Mouse (Mus musculus) heart, embryonic 12.5 days (tissue): ENCODE measurements around the gene Ccser2. TPM values are rescaled to one million over a fixed set of nuclear protein-coding genes. Genes with fewer than 3 reads are reported as not detected.

ENCODE experiments used
- ATAC-seq: fragments of 200-750 bp; cut with Nextera tagmentation; 2 replicates; pipeline ENCODE4 v1.8.0; 2017; ENCODE audit warnings: moderate TSS enrichment, moderate library complexity; ENCODE audit not compliant: insufficient number of reproducible peaks, low FRiP score
- H3K27ac ChIP-seq: fragments of 300-500 bp; sonication (generic); 2 replicates; pipeline ENCODE4 v1.5.1; 2016; ENCODE audit warnings: mild to moderate bottlenecking, moderate library complexity; ENCODE audit not compliant: poor library complexity, severe bottlenecking
- H3K27me3 ChIP-seq: fragments of 300-500 bp; sonication (generic); replicated peaks from 2 replicates; pipeline ENCODE4 v1.6.1; 2016; ENCODE audit warnings: mild to moderate bottlenecking, moderate library complexity
- H3K36me3 ChIP-seq: fragments of 300-500 bp; sonication (generic); 2 replicates; pipeline ENCODE4 v1.6.1; 2016; ENCODE audit warnings: mild to moderate bottlenecking, moderate library complexity
- H3K4me1 ChIP-seq: fragments of 300-500 bp; sonication (generic); replicated peaks from 2 replicates; pipeline ENCODE4 v1.6.1; 2016; ENCODE audit warnings: mild to moderate bottlenecking
- H3K4me2 ChIP-seq: fragments of 300-500 bp; sonication (generic); 2 replicates; pipeline ENCODE4 v1.6.1; 2016; ENCODE audit warnings: mild to moderate bottlenecking, moderate library complexity
- H3K4me3 ChIP-seq: fragments of 300-500 bp; sonication (generic); 2 replicates; pipeline ENCODE4 v1.5.1; 2016; ENCODE audit warnings: mild to moderate bottlenecking
- H3K9ac ChIP-seq: fragments of 300-500 bp; sonication (generic); 2 replicates; pipeline ENCODE4 v1.6.1; 2016; ENCODE audit warnings: mild to moderate bottlenecking, moderate library complexity
- H3K9me3 ChIP-seq: fragments of 300-500 bp; sonication (generic); replicated peaks from 2 replicates; pipeline ENCODE4 v1.6.1; 2016; ENCODE audit warnings: mild to moderate bottlenecking, moderate library complexity
- WGBS: fragments of 180-500 bp; shearing (Covaris S2); methylation state at CpG from one replicate; pipeline ENCODE4 v1.1.7; 2016; 5-methylcytosine and 5-hydroxymethylcytosine counted together
- polyA plus RNA-seq: library from polyadenylated mRNA; unstranded; fragments of >200 nt; fragmentation: Nextera tagmentation; extraction: Ambion mirVana; gene quantifications from 2 replicates; pipeline ENCODE4 v1.2.1, GENCODE M21; 2016

Ccser2 gene
- polyA plus RNA-seq, 1 experiment from 2014 or later = 43.4 TPM

DNA sequence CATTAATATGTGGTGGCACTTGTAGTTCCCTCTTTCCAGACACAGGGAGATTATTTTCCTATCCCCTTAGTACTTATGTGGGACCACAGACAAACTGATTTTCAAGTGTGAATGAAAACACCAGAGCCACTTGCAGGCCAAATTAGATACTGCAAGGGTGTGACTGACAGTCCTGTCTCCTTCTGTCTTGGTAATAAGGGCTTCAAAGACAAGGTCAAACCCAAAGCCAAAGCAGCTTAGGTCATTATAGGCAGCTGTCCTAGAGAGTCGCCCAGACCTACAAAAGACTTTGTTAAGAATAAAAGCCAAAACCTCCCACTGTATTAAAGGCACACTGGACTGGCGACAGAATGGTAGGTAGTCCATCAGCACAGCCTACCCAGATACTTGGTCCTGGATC, 30.6 kb downstream of the Ccser2 start:
- H3K27me3 ChIP-seq = no peaks in the 10 kb centered on the region
- WGBS = 62% methylated on average over 2 of the region's 2 CpGs
- peaks cover 19% of the 10 kb centered on the region for H3K36me3 ChIP-seq
- H3K4me1 ChIP-seq = peaks cover 11% of the 10 kb centered on the region
- no peak overlapping the region for H3K9ac ChIP-seq
- no peaks in the 10 kb centered on the region for H3K9me3 ChIP-seq
- no peak for ATAC-seq
- H3K27ac ChIP-seq = no peak overlapping the region; the same call in 1 of the 2 replicates
- H3K4me2 ChIP-seq = no peak overlapping the region
- H3K4me3 ChIP-seq = no peak overlapping the region

- H3K27me3 ChIP-seq = no peaks in the 10 kb centered on the region
- H3K4me1 ChIP-seq = peaks cover 16% of the 10 kb centered on the region
- H3K9ac ChIP-seq = no peak overlapping the region
- no peak overlapping the region for H3K4me2 ChIP-seq
- H3K9me3 ChIP-seq = no peaks in the 10 kb centered on the region
- H3K36me3 ChIP-seq = peaks cover 19% of the 10 kb centered on the region
- H3K27ac ChIP-seq = no peak overlapping the region
- no peak for ATAC-seq
- 64% methylated on average over 7 of the region's 7 CpGs for WGBS
- no peak overlapping the region for H3K4me3 ChIP-seq
Measured at GRCm38 (mm10) chr14:36937080-36937878, 31.3 kb downstream of the Ccser2 start.

- ATAC-seq = no peak
- Histone ChIP-seq H3K4me3 (no peak overlapping the region), H3K9ac (no peak overlapping the region), H3K36me3 (0 out of 2 replicates have a peak, but pooled peaks cover 5% of the 10 kb centered on the region), H3K4me2 (no peak overlapping the region), H3K27ac (no peak overlapping the region), H3K9me3 (no peaks in the 10 kb centered on the region), H3K27me3 (no peaks in the 10 kb centered on the region), H3K4me1 (peaks cover 12% of the 10 kb centered on the region)
- WGBS = 66% methylated on average over 10 of the region's 10 CpGs
Measured at GRCm38 (mm10) chr14:36932638-36933382, 35.8 kb downstream of the Ccser2 start.

- H3K27me3 ChIP-seq = no peaks in the 10 kb centered on the region
- no peak overlapping the region for H3K27ac ChIP-seq
- H3K4me2 ChIP-seq = no peak overlapping the region
- no peak for ATAC-seq
- H3K9ac ChIP-seq = no peak overlapping the region
- H3K4me1 ChIP-seq = peaks cover 12% of the 10 kb centered on the region
- 0 out of 2 replicates have a peak, but pooled peaks cover 9% of the 10 kb centered on the region for H3K36me3 ChIP-seq
- H3K9me3 ChIP-seq = no peaks in the 10 kb centered on the region
- H3K4me3 ChIP-seq = no peak overlapping the region
Measured at GRCm38 (mm10) chr14:36932038-36932437, 36.5 kb downstream of the Ccser2 start.

DNA sequence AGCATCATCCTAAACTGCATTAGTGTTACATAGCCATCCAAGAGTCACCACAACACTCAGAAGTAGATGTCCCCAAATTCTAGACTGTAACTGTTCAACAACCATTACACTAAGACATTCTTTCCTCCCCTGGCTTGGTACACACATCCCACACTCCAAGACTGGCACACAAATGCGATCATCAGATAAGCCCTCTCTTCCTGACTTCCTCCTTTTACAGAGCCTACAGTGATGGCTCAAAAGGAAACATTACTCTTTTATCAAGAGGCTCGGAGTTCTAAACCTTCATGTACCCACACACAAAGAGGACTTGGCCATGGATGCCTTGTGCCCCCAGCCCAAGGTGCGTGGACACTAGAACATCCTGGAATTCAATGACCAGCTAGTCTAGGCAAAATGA, 45.2 kb downstream of the Ccser2 start:
- Histone ChIP-seq H3K9me3 (no peaks in the 10 kb centered on the region), H3K4me2 (no peak overlapping the region), H3K27ac (no peak overlapping the region), H3K27me3 (no peaks in the 10 kb centered on the region), H3K36me3 (peaks cover 23% of the 10 kb centered on the region), H3K9ac (no peak overlapping the region), H3K4me1 (peaks cover 3% of the 10 kb centered on the region; the same call in 1 of the 2 replicates), H3K4me3 (no peak overlapping the region)
- no peak for ATAC-seq
- 73% methylated on average over 3 of the region's 3 CpGs for WGBS

DNA sequence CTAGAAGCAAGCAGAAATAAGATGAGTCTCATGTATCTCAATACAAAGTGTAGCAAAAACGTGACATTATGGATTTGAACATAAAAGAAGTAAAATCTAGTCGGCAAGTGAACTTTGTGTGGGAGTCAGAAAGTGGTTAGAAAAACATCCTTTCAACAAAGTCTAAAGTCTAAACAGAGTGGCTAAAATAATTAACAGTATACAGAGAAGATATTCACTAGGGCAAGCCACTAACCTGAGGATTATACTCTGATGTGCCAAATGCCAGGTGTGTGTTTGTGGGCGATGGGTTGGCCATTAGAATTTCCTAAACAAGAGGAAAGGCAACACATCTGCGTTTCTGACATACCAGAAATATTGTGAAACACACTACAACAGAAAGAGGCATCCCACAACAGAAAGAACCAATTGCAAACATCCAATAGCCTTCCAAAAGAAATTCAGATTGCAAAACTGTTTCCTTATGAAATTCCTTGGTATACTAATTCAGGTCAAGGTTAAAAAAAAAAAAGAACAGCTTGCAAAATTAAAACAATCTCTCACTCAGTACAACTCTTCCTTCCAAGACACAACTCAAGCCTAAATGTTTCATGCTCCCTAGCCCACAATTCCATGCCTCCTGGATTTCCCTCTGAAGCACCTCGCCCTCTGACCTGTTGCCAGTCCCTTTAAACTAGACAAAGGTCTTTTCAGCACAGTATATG, 47.1 kb downstream of the Ccser2 start:
- H3K36me3 ChIP-seq = peaks cover 21% of the 10 kb centered on the region
- H3K4me3 ChIP-seq = no peak overlapping the region
- 79% methylated on average over 5 of the region's 5 CpGs for WGBS
- no peaks in the 10 kb centered on the region for H3K27me3 ChIP-seq
- no peak overlapping the region for H3K4me2 ChIP-seq
- no peak overlapping the region for H3K27ac ChIP-seq
- H3K9me3 ChIP-seq = no peaks in the 10 kb centered on the region
- peaks cover 12% of the 10 kb centered on the region for H3K4me1 ChIP-seq
- ATAC-seq = no peak
- no peak overlapping the region for H3K9ac ChIP-seq

DNA sequence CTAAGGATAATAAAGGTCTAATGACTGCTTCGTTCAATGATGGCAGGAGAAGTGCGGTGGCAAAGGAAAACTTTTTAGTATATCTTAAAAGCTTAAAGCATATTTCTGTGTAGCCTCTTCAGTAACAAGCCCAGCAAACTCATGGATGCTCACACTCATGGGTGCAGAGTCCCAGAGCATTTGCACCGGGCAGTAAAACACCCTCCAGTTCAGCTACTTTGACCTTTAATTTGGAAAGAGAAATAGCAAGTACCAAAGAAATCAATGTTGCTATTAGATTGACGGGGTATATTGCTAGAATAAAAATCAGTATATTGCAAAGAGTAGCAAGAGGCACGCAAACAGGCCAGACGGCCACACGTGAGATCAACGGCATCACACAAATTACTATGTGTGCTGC, 48.7 kb downstream of the Ccser2 start:
- ATAC-seq = no peak
- no peak overlapping the region for H3K4me3 ChIP-seq
- H3K27ac ChIP-seq = peak overlapping the region; percentile 96
- WGBS = 92% methylated on average over 8 of the region's 8 CpGs
- no peaks in the 10 kb centered on the region for H3K9me3 ChIP-seq
- no peaks in the 10 kb centered on the region for H3K27me3 ChIP-seq
- no peak overlapping the region for H3K4me2 ChIP-seq
- H3K9ac ChIP-seq = no peak overlapping the region
- H3K4me1 ChIP-seq = peaks cover 12% of the 10 kb centered on the region
- H3K36me3 ChIP-seq = peaks cover 20% of the 10 kb centered on the region

DNA sequence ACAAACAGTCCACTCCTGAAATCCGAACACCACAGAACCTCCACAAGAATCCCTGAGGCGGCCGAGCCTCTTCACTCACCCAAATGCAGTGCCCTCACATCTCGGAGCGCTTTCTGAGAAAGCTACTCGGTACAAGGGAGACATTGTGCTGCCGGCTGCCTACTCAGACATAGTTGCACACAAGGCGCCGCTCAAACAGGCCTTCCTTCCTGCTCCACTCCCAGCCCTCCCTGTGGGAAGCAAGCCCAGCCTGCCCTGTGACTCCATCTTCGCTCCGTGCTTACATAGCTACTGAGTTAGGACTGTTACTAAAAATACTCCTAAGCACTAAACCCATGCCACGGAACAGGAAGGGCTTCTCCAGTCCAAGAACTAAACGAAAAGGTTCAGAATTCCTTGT, 49.4 kb downstream of the Ccser2 start:
- H3K4me2 ChIP-seq = peak overlapping the region; percentile 66
- peaks cover 15% of the 10 kb centered on the region; the same call in 1 of the 2 replicates for H3K36me3 ChIP-seq
- H3K27me3 ChIP-seq = no peaks in the 10 kb centered on the region
- H3K4me3 ChIP-seq = peak overlapping the region; percentile 59
- WGBS = 21% methylated on average over 13 of the region's 13 CpGs
- H3K4me1 ChIP-seq = peaks cover 12% of the 10 kb centered on the region
- ATAC-seq = peak; percentile 89
- peak overlapping the region; percentile 93 for H3K9ac ChIP-seq
- no peaks in the 10 kb centered on the region for H3K9me3 ChIP-seq
- peak overlapping the region; percentile 96 for H3K27ac ChIP-seq

DNA sequence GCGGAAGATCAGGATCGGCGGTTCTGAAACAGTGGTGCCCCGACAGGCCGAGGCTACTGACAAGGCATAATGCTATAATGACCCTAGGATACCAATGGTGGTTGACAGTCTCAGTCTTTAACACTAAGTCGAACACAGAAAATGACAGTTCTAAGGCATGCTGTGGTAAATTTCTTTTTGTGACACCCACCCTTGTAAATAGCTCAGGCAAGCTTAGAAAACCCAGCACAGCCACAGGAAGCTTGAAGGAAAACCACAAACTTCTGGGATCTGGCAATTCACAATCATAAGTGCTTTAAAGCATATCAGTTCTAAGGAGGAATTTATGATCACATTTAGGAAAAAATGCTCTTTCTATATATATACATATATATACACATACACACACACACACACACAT, 53.4 kb downstream of the Ccser2 start:
- no peak overlapping the region for H3K4me3 ChIP-seq
- no peak overlapping the region for H3K4me2 ChIP-seq
- H3K4me1 ChIP-seq = peaks cover 17% of the 10 kb centered on the region
- H3K36me3 ChIP-seq = peaks cover 17% of the 10 kb centered on the region
- WGBS = 90% methylated on average over 6 of the region's 6 CpGs
- ATAC-seq = no peak
- no peak overlapping the region for H3K9ac ChIP-seq
- H3K9me3 ChIP-seq = no peaks in the 10 kb centered on the region
- no peaks in the 10 kb centered on the region for H3K27me3 ChIP-seq
- no peak overlapping the region for H3K27ac ChIP-seq

GRCm38 (mm10) chr14:36914473-36915005, 54.0 kb downstream of the Ccser2 start:
- Histone ChIP-seq H3K4me2 (no peak overlapping the region), H3K9ac (no peak overlapping the region), H3K4me3 (no peak overlapping the region), H3K27ac (no peak overlapping the region), H3K27me3 (no peaks in the 10 kb centered on the region), H3K9me3 (no peaks in the 10 kb centered on the region), H3K36me3 (peaks cover 17% of the 10 kb centered on the region), H3K4me1 (peaks cover 13% of the 10 kb centered on the region)
- 90% methylated on average over 3 of the region's 3 CpGs for WGBS
- no peak for ATAC-seq

DNA sequence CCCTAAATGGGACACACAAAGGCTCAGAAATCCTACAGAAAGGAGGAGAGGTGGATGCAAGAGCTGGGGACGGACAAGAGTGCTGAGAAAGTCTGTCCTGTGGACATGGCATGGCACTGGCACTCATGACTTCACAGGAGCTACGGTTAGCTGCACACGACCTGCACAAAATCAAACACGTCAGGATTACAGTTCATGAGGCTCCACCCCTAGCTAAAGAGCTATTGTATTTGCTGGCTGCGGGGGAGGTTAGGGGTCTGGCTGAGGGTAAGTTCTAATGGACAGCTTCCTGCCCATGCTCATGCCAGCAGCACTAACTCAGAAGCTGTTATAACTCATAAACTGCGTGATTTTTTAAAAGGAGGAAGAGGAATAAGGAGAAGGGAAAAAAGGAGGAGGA, 56.8 kb downstream of the Ccser2 start:
- no peak for ATAC-seq
- Histone ChIP-seq H3K27me3 (no peaks in the 10 kb centered on the region), H3K9me3 (no peaks in the 10 kb centered on the region), H3K36me3 (peaks cover 35% of the 10 kb centered on the region), H3K9ac (no peak overlapping the region), H3K4me2 (no peak overlapping the region), H3K4me1 (peaks cover 6% of the 10 kb centered on the region), H3K4me3 (no peak overlapping the region), H3K27ac (peak overlapping the region; percentile 57; the same call in 1 of the 2 replicates)
- WGBS = 36% methylated on average over 6 of the region's 6 CpGs
